Mouse (Mus musculus) liver, embryonic 12.5 days (tissue): Measurements from ENCODE around the gene Armh3. TPM values are rescaled to one million over a fixed set of nuclear protein-coding genes. Genes with fewer than 3 reads are reported as not detected.

ENCODE experiments used
- ATAC-seq: fragments of 200-750 bp; cut with Nextera tagmentation; 2 replicates; pipeline ENCODE4 v1.8.0; 2017; ENCODE audit warnings: moderate number of reproducible peaks, mild to moderate bottlenecking, moderate library complexity
- H3K27ac ChIP-seq: fragments of 300-500 bp; sonication (generic); 2 replicates; pipeline ENCODE4 v1.5.1; 2016; ENCODE audit warnings: mild to moderate bottlenecking
- H3K27me3 ChIP-seq: fragments of 300-500 bp; sonication (generic); replicated peaks from 2 replicates; pipeline ENCODE4 v1.6.1; 2016; ENCODE audit warnings: mild to moderate bottlenecking, moderate library complexity
- H3K36me3 ChIP-seq: fragments of 300-500 bp; sonication (generic); 2 replicates; pipeline ENCODE4 v1.6.1; 2016; ENCODE audit warnings: mild to moderate bottlenecking, moderate library complexity
- H3K4me1 ChIP-seq: fragments of 300-500 bp; sonication (generic); 2 replicates; pipeline ENCODE4 v1.6.1; 2016
- H3K4me2 ChIP-seq: fragments of 300-500 bp; sonication (generic); 2 replicates; pipeline ENCODE4 v1.6.1; 2016; ENCODE audit warnings: mild to moderate bottlenecking, moderate library complexity
- H3K4me3 ChIP-seq: fragments of 300-500 bp; sonication (generic); 2 replicates; pipeline ENCODE4 v1.5.1; 2016; ENCODE audit warnings: mild to moderate bottlenecking, moderate library complexity
- H3K9ac ChIP-seq: fragments of 300-500 bp; sonication (generic); 2 replicates; pipeline ENCODE4 v1.6.1; 2016; ENCODE audit warnings: mild to moderate bottlenecking, moderate library complexity
- H3K9me3 ChIP-seq: fragments of 300-500 bp; sonication (generic); replicated peaks from 2 replicates; pipeline ENCODE4 v1.6.1; 2016; ENCODE audit warnings: mild to moderate bottlenecking, moderate library complexity
- WGBS: fragments of 180-500 bp; shearing (Covaris S2); methylation state at CpG from one replicate; pipeline ENCODE4 v1.1.7; 2016; ENCODE audit not compliant: insufficient replicate concordance; 5-methylcytosine and 5-hydroxymethylcytosine counted together
- polyA plus RNA-seq: library from polyadenylated mRNA; unstranded; fragments of >200 nt; fragmentation: Nextera tagmentation; extraction: Ambion mirVana; gene quantifications from 2 replicates; pipeline ENCODE4 v1.2.1, GENCODE M21; 2016

Gene Armh3
- 6.5 TPM in 2 replicates for polyA plus RNA-seq

DNA sequence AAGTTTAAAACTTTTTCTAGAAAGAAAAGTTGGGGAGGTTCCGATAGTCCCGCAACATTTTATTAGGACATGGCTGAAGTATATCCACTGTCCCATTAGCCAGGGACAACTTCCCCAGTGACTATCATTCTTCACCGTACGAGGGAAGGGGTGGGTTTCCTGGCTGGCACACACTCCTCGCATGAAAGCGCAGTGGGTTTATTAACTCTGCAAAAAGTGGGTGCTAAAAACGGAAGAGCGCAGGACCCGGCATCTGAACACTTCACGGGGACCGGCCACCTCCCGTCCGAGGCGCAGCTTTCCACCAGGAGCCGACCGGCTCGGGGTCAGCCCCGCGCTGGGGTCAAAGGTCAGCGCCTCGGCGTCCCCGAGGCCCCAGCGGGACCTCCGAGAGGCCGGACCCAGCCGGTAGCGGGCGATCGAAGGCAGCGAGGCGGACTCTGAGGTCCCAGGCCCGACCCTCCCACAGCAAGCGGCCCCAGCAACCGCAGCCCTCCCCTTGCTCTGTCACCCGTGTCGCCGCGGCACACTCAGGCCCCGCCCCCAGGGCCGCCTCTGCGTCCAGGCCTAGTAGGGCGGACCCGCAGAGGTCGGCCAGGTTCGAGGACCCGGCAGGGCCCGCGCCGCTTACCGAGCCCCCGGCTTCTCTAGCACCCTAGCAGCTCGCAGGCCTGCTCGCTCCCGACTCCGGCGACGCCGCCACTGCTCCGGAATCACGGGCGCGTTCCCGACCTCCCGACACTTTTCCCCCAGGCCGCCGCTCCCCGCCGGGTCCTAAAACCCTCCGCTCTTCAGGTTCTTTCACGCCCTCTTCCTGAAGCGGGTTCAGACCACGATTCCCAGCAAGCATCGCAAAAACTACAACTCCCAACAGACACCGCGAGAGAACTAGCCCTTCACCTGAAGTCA lies at the start of gene Armh3:
Armh3 (minus strand) TSS at position 704 of the 909 bp plus-strand sequence.
- Histone ChIP-seq H3K36me3 (peaks cover 8% of the 10 kb centered on the region; the same call in 1 of the 2 replicates), H3K27ac (peak within 1 kb of the TSS; percentile 85), H3K9ac (peak within 1 kb of the TSS; percentile 86), H3K4me2 (peak within 1 kb of the TSS; percentile 88), H3K9me3 (0 out of 2 replicates have a peak, but pooled peaks cover 4% of the 10 kb centered on the region), H3K27me3 (no peaks in the 10 kb centered on the region; the same call in none of the 2 replicates), H3K4me3 (peak within 1 kb of the TSS; percentile 79), H3K4me1 (peaks cover 21% of the 10 kb centered on the region)
- under 1% methylated on average over 76 of the region's 76 CpGs for WGBS
- peak; percentile 96 for ATAC-seq

DNA sequence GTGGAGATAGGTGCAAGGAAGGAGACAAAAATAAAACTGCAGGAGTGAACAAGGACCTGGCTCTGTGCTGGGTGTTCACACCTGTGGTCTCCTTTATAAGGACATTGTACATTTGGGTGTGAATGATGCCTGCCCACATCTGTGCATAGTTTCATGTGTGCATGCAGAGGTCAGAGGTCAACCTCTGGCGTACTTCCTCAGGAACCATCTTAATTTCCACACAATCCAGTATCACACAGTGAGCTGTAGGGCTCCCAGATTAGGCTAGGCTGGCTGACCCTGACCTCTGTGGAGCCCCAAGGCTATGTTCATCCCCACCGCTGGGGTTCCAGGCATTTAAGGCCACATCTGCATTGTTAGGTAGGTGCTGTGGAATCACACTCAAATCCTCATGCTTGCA lies 49.1 kb upstream of the Armh3 start:
- WGBS: 70% methylated on average over 2 of the region's 2 CpGs
- Histone ChIP-seq H3K4me2 (no peak overlapping the region), H3K4me3 (no peak overlapping the region)

DNA sequence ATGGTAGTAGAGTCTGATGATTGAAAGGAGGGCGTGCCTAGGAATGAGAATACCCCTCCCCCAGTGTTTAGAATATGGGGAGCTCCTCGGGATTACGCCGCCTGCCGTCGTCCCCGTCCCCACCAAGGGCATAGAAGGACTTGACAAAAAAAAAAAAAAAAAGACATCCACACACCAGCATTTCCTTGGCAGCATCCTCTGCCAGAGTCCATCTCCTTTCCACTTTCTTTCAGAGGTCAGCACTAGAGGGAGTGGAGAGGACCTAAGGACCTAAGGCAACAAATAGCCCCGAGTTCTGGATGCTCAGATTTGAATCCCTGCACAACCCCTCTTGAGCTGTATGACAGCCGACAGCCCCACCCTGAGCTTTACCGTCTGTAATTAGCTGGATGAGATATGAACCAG lies 48.3 kb upstream of the Armh3 start:
- H3K9ac ChIP-seq: no peak overlapping the region
- WGBS: 5% methylated on average over 10 of the region's 10 CpGs
- peaks cover 13% of the 10 kb centered on the region for H3K27me3 ChIP-seq
- peak overlapping the region; percentile 99; the same call in 1 of the 2 replicates for H3K4me2 ChIP-seq
- peak overlapping the region; percentile 95; the same call in 1 of the 2 replicates for H3K27ac ChIP-seq
- no peak for ATAC-seq
- no peaks in the 10 kb centered on the region for H3K36me3 ChIP-seq
- H3K4me1 ChIP-seq: peaks cover 56% of the 10 kb centered on the region
- H3K9me3 ChIP-seq: no peaks in the 10 kb centered on the region
- H3K4me3 ChIP-seq: no peak overlapping the region

More for the DNA sequence above, 49.1 kb upstream of the Armh3 start:
- H3K27ac ChIP-seq: no peak overlapping the region
- H3K27me3 ChIP-seq: peaks cover 13% of the 10 kb centered on the region
- H3K36me3 ChIP-seq: no peaks in the 10 kb centered on the region
- H3K4me1 ChIP-seq: peaks cover 48% of the 10 kb centered on the region
- no peak overlapping the region for H3K9ac ChIP-seq
- H3K9me3 ChIP-seq: no peaks in the 10 kb centered on the region
- ATAC-seq: no peak

DNA sequence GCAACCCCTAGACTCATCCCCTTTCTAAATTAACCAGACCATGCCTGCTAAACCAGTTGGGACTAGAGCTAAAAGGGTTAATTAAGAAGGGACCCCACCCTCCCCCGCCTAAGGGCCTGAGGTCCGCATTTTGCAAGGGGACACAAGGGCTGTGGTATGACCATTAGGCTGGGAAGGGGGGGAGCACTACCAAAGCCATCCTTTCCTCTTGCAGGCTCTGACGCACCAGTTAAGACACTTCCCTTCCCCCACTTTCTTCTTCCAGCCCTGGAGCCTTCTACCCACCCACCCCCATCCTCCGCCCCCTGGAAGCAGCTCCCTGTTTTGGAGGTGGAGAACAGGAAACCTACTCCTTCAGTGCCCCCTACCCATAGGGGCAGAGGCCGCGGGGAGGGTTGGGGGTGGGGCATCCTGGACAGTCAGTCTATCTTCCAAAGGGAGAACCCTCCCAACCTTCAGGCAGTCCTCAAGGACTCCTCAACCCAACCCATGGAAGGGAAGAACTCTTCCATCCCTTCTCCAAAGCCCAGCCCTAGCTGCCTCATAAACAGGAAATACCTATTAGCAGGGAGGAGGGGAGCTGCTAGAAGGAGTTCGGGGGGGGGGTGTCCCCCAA lies 47.5 kb upstream of the Armh3 start:
- Histone ChIP-seq H3K4me3 (peak overlapping the region; percentile 89), H3K27me3 (peaks cover 13% of the 10 kb centered on the region), H3K36me3 (no peaks in the 10 kb centered on the region), H3K4me2 (peak overlapping the region; percentile 99), H3K4me1 (peaks cover 64% of the 10 kb centered on the region), H3K27ac (peak overlapping the region; percentile 95), H3K9ac (peak overlapping the region; percentile 95), H3K9me3 (no peaks in the 10 kb centered on the region)
- WGBS: 3% methylated on average over 7 of the region's 7 CpGs
- peak; percentile 9 for ATAC-seq

DNA sequence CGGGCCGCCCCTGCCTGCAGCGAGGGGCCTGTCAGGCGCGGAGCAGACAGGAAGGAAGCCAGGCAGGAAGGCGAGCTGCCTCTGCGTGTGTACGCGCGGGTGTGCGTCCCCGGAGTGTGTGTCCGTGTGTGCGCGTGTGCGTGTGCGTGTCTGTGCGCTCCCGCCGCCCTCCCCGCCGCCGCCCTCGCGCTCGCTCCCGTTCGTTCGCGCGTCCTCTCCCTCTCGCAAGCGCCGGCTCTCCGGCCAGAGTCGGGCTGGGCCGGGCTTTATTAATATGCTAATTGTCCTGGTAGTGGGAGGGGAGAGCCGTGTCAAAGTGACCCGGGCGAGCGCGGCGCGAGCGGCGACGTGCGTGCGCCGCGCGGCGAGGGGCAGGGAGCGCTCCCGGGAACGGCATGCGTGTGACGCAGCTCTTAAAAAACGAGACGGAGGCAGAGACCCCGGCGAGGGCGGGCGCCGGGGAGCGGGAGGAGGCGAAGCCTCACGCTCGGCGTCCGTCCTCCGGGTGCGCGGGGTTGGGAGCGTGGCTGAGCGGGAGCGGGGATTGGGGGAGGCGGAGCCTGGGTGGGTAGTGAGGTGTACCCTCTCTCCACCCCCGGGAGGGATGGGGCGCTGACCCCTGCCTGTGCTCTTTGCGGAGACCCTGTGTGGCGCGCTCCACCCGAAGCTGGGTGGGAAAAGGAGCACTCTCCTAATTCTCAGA lies 46.9 kb upstream of the Armh3 start, which contains the start of gene Ldb1:
Ldb1 (minus strand) TSS at position 222 of the 703 bp plus-strand sequence.
- Histone ChIP-seq H3K27ac (peak within 1 kb of the TSS; percentile 95), H3K4me2 (peak within 1 kb of the TSS; percentile 99), H3K4me1 (peaks cover 65% of the 10 kb centered on the region), H3K9me3 (no peaks in the 10 kb centered on the region), H3K36me3 (no peaks in the 10 kb centered on the region), H3K4me3 (peak within 1 kb of the TSS; percentile 89), H3K27me3 (peaks cover 13% of the 10 kb centered on the region), H3K9ac (peak within 1 kb of the TSS; percentile 95)
- 1% methylated on average over 82 of the region's 84 CpGs for WGBS
- peak; percentile 68 for ATAC-seq

GRCm38 (mm10) chr19:46044271-46044992 lies 46.1 kb upstream of the Armh3 start, which contains the start of gene Pprc1:
Gene Pprc1 (plus strand): TSS chr19:46044886.
- H3K27ac ChIP-seq: peak within 1 kb of the TSS; percentile 95
- peaks cover 13% of the 10 kb centered on the region for H3K27me3 ChIP-seq
- H3K36me3 ChIP-seq: no peaks in the 10 kb centered on the region
- peak within 1 kb of the TSS; percentile 95 for H3K9ac ChIP-seq
- 0% methylated on average over 30 of the region's 34 CpGs for WGBS
- H3K4me2 ChIP-seq: peak within 1 kb of the TSS; percentile 99
- H3K4me1 ChIP-seq: peaks cover 68% of the 10 kb centered on the region
- H3K9me3 ChIP-seq: no peaks in the 10 kb centered on the region
- no peak for ATAC-seq
- peak within 1 kb of the TSS; percentile 89 for H3K4me3 ChIP-seq

DNA sequence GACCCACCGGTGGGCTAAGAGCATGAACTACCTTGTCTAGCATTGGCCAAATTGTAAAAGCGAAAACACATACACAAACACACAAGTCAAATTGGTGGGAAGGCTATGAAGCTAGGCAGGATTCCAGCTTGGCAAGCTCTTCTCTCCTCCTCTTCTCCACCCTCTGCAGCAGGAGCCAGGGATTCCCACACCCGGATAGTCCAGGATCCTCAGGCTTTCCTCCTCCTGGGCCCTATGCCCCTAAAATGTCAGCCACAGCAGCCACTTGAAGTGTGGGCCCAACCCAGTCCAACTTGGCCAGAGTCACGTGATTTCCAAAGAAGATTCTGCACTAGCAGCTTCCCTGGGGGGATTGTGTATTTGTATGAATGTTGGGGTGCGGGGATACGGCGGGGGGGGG lies 45.1 kb upstream of the Armh3 start:
- 58% methylated on average over 7 of the region's 7 CpGs for WGBS
- H3K4me2 ChIP-seq: peak overlapping the region; percentile 99
- H3K4me3 ChIP-seq: peak overlapping the region; percentile 89

DNA sequence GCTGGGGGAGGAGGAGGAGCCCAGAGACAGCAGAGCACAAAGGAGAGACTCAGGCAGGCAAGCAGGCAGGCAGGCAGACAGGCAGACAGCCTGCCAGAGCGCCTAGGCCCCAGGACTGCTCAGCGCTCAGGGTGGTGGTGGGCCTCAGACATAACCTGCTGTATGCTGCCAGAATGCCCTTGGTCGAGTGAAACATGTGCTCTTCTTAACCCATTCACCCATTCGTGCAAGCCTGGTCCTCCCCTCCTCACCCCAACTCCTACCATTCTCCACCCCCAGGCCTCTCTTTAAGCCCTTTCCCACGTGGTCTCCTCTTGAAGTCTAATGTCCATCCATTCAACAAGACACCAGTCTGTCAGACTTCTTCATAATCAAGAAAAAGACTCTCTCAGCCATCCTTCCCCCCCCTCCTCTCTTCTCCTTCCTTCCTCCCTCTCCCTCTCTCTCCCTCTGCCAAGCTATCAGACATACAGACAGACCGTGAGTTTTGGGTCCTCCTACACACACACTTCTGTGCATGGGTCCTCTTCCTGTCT lies 44.3 kb upstream of the Armh3 start:
- Histone ChIP-seq H3K4me2 (peak overlapping the region; percentile 99), H3K9me3 (no peaks in the 10 kb centered on the region), H3K36me3 (no peaks in the 10 kb centered on the region), H3K4me1 (peaks cover 74% of the 10 kb centered on the region), H3K27me3 (peaks cover 13% of the 10 kb centered on the region), H3K4me3 (peak overlapping the region; percentile 89), H3K9ac (peak overlapping the region; percentile 95), H3K27ac (peak overlapping the region; percentile 95)
- 4% methylated on average over 6 of the region's 6 CpGs for WGBS
- no peak for ATAC-seq

More for the DNA sequence above, 45.1 kb upstream of the Armh3 start:
- H3K36me3 ChIP-seq: no peaks in the 10 kb centered on the region
- no peaks in the 10 kb centered on the region for H3K9me3 ChIP-seq
- ATAC-seq: no peak
- H3K9ac ChIP-seq: peak overlapping the region; percentile 95
- peaks cover 13% of the 10 kb centered on the region for H3K27me3 ChIP-seq
- H3K4me1 ChIP-seq: peaks cover 68% of the 10 kb centered on the region
- H3K27ac ChIP-seq: peak overlapping the region; percentile 95

DNA sequence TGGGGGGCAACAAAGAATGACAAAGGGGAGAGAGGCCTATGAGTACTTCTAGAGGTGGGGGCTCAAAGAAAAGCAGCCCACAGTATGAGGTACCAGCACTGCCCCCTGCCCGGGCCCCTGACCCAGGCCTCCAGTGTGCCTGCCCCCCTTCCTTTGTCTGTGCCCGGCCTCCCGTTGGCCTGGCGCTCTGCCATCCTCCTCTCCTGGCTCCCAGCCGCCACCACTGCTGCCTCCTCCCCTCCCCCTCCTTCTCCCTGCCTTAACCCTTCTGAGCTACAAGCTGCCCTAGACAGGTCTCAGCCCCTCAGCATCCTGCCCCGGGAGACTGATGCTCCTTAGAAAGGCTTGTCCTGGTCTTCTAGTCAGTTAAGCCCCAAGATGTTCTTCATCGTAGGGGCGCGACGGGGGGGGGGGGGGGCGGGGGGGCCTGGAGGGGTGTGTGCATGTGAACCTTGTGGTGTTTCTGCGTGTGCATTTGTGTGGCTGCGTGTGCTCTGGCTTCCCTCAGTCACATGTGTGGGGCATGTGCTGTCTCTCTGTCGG lies 43.7 kb upstream of the Armh3 start:
- peaks cover 78% of the 10 kb centered on the region for H3K4me1 ChIP-seq
- H3K27ac ChIP-seq: peak overlapping the region; percentile 95
- WGBS: 4% methylated on average over 14 of the region's 14 CpGs
- peaks cover 13% of the 10 kb centered on the region for H3K27me3 ChIP-seq
- H3K9ac ChIP-seq: peak overlapping the region; percentile 95
- H3K9me3 ChIP-seq: no peaks in the 10 kb centered on the region
- peak overlapping the region; percentile 89 for H3K4me3 ChIP-seq
- H3K4me2 ChIP-seq: peak overlapping the region; percentile 99
- ATAC-seq: no peak
- no peaks in the 10 kb centered on the region for H3K36me3 ChIP-seq

DNA sequence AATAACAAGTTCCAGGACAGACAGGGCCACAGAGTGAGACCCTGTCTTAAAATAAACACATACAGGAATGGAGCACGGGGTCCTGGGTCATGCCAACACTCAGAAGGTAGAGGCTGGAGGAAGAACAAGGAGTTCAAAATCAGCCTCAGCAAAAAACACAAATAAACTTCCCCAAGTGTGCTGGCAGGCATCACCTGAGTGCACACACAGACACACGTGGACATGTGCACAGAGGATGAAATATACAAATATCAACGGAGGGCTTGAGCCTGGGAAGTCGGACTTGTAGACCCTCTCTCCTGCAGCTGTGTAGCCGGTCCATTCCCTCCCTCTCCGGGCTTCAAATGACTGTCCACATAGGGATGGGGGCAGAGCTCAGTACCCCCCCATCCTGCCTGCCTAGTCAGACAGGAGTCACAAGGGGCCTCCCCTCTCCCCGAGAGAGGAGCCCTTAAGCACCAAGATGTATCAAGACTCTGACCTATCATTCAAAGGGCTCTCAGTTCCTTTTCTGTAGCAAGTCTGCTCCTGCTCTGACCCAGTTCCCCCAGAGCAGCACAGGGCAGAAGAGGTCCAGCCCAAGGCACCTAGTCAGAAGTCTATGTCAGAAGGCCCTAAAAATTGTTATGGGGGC lies 43.1 kb upstream of the Armh3 start:
- H3K9me3 ChIP-seq: no peaks in the 10 kb centered on the region
- H3K9ac ChIP-seq: peak overlapping the region; percentile 95
- H3K4me2 ChIP-seq: peak overlapping the region; percentile 99
- ATAC-seq: no peak
- peak overlapping the region; percentile 95 for H3K27ac ChIP-seq
- peaks cover 13% of the 10 kb centered on the region for H3K27me3 ChIP-seq
- H3K4me3 ChIP-seq: peak overlapping the region; percentile 89
- H3K4me1 ChIP-seq: peaks cover 83% of the 10 kb centered on the region
- peaks cover 5% of the 10 kb centered on the region for H3K36me3 ChIP-seq
- 34% methylated on average over 7 of the region's 7 CpGs for WGBS
